Mouse (Mus musculus) CD8-positive naive resting alpha-beta T cell, adult 2 months (primary cell): ENCODE data around the gene Otud4.
"Not testable (repeated sequence)": the region's sequence is repeated elsewhere in the genome, so short reads cannot be mapped to it uniquely, and the experiment has no call there.

Experiments
- DNase-seq, 2 experiments: peaks; one replicate each; pipeline ENCODE4 v3.0.0; 2022; ENCODE audit warnings: low read depth in 2 of 2, low spot score in 2 of 2

Gene Otud4

DNA sequence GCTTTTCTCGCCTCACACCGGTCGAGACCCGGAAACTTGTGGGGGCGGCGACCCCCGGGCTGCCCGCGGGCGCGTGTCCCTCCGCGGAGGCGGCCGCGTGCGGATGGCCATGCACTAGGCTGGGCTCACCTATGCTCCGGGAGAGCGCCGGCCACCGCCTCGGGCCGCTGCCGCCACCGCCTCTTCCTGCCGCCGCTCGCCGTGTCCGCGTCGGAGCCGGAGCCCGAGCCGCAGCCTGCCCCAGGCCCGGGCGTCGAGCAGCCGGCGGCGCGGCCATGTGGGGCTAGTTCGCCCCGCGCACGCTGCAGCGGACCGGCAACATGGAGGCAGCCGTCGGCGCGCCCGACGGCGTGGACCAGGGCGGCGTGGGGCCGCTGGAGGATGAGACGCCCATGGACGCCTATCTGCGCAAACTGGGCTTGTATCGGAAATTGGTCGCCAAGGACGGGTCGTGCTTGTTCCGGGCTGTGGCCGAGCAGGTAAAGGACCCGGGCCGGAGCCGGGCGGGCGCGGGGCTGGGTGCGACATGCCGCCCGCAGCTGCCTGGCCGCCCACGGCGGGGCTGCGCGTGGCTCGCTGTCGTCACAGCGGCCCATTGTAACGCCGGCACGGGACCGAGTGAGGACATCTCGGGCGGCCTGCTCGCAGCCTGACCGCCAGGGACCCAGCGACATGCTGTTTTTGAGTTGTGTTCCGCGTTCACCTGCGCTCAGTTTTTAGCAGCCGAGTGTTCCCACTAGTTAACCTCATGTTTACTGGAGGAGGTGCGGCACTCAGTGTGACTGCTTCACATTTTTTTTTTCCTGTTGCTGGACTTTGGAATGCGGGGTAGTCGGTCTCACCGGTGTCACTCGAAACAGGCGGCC is at the start of gene Otud4:
Gene Otud4 (plus strand): TSS at position 33 of the 866 bp plus-strand sequence.
- DNase-seq, result peak; percentile 28

GRCm38 (mm10) chr8:79600962-79601361 is 38.5 kb upstream of the Otud4 start:
- no peak for DNase-seq

DNA sequence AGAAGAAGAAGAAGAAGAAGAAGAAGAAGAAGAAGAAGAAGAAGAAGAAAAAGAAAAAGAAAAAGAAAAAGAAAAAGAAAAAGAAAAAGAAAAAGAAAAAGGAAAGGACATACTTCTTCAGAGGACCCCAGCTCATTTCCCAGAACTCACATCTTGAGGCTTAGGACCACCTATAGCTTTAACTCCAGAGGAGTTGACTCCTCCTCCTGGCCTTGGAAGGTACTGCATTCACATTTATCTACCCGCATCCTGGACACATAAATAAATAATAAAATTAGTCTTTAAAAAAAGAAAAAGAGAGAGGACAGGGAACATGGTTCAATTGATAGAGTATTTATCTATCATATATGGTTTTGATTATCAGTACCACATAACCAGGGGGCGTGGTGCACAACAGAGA is 36.2 kb upstream of the Otud4 start:
- not testable (repeated sequence) for DNase-seq

DNA sequence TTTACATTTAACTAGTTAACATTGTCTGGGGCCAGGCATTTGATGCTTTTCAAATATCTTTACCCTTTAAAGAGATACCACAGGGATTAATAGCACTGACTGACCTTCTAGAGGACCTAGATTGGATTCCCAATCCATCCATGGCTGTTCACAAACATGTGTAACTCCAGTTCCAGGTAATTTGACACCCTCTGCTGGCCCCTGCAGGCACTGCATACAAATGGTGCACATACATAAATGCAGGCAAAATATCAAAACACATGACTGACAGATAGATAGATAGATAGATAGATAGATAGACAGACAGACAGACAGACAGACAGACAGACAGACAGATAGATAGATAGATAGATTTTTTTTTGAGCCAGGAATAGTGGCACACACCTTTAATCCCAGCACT is 33.2 kb upstream of the Otud4 start:
- DNase-seq, result peak in 1 of 2 experiments; percentile 8

DNA sequence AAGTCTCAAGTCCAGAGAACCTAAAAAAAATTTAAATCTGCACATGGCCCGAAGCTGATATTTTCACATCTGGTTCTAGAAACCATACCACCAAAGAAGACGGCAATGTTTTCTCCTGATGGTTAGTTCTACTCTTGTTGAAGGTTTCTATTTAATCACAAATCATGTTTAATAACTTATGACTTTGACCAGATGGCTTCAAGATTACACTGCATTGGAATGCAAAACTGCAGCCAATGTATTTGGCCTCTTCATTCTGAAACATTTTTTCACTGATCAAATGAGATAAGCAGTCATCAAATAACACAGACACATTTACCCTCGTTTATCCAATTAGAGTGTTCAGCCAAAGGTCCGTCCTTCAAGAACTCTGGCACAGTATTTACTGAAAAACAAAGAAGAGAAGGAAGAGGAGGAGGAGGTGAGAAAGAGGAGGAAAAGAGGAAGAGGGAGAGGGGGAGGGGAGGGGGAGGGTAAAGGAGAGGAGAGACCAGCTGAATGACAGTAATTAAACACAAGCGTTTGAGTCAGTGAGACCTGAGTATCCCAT is 32.6 kb upstream of the Otud4 start:
- DNase-seq, result no peak

GRCm38 (mm10) chr8:79608701-79609100 is 30.7 kb upstream of the Otud4 start:
- DNase-seq, result no peak

GRCm38 (mm10) chr8:79610268-79610667 is 29.1 kb upstream of the Otud4 start:
- DNase-seq, result no peak

- DNase-seq, result no peak
These were observed 27.1 kb upstream of the Otud4 start for GRCm38 (mm10) chr8:79612298-79612697.

DNA sequence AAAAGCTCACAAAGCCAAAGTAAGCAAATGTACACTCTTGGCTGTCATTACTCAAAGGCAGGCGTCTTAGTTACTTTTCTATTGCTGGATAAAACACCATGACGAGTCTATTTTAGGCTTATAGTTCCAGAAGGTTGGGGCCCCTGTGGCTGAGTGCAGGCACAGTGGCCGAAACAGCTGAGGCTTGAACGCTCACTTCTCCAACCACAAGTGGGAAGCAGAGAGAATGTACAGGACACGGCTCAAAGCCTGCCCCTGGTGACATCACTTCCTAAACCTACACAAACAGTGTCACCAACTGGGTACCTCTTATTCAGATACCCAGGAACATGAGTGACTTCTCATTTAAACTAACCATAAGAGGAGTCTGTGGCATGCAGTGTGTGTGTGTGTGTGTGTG is 26.5 kb upstream of the Otud4 start:
- DNase-seq, result no peak

DNA sequence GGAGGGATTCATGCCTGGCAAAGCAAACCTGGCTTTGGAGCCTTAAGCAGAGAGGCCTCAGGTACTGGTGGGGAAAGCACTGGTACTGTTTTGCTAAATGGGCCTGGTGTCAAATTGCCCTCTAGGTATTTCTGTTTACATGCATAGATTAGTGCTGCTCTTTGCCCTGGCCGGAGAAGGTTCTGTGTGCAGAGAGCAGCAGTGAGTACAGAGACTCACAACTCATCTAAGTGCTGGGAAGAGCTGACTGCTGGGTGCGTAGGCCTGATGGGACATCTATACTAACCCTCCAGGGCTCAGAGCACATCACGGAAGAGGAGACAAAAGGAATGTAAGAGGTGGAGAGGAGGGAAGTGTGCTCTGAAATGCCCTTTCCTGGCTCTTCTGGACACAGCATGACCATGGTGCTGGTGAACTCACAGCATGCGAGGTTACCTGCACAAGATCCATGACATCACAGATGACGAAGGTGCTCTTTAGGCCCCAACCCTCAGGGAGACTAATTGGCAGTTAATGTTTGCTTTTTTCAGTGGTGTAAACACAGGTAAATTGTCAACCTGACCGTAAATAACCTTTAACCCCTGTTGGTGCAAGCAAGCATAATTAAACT is 23.6 kb upstream of the Otud4 start:
- no peak for DNase-seq

- no peak for DNase-seq
These were observed 20.5 kb upstream of the Otud4 start for GRCm38 (mm10) chr8:79618906-79619305.

GRCm38 (mm10) chr8:79619353-79619752 is 20.1 kb upstream of the Otud4 start:
- DNase-seq, result no peak

DNA sequence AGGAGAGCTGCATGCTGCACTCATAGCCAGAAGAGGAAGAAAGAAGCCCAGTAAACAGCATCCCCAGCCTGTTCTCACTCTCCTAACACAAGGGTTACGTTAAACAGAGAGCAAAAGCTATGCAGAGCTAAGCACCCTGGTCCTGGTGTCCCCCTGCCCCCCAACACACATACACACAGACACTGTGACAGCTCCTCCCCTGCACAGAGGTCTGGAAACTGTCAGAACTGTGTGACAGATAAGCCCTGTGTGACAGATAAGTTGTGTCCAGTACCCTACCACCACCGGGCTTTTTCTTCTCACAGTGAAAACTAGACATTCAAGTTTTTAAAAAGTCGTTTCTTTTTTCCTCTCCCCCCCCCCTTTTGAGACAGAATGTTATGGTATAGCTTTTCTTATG is 19.4 kb upstream of the Otud4 start:
- no peak for DNase-seq

GRCm38 (mm10) chr8:79620489-79621276 is 18.7 kb upstream of the Otud4 start:
- DNase-seq, result no peak

- DNase-seq, result no peak
These were observed 17.1 kb upstream of the Otud4 start for GRCm38 (mm10) chr8:79622346-79622745.

DNA sequence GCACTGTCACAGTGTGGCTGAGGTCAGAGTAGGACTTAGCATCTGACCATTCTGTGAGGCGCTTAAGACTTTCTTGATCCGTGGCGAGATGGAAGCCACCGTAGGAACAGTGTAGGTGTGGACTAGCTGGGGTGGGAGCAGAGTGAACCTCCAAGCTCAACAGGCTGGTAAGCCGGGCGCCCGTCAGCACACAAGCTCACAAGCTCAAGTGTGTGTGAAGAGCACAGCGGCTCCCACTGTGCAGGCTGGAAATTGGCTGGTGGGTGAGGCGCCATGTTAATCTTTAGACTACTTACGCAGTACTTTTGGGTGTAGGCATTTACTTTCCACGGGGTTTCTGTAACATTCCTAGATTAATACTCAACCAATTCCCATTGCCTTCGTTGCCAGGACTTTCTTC is 16.1 kb upstream of the Otud4 start:
- no peak for DNase-seq

GRCm38 (mm10) chr8:79624416-79624815 is 15.0 kb upstream of the Otud4 start:
- no peak for DNase-seq

GRCm38 (mm10) chr8:79626213-79626612 is 13.2 kb upstream of the Otud4 start:
- DNase-seq, result no peak

GRCm38 (mm10) chr8:79635491-79635890 is 3.9 kb upstream of the Otud4 start:
- no peak for DNase-seq

GRCm38 (mm10) chr8:79636151-79636550 is 3.3 kb upstream of the Otud4 start:
- DNase-seq, result no peak

GRCm38 (mm10) chr8:79637237-79637636 is 2.2 kb upstream of the Otud4 start:
- DNase-seq, result no peak
